Mouse (Mus musculus): ENCODE results near the gene Cacna1c. TPM values are rescaled to one million over a fixed set of nuclear protein-coding genes. Genes with fewer than 3 reads are reported as not detected.

Gene Cacna1c
- total RNA-seq, 2 experiments from 2014 or later, result 60.6 to 70.9 TPM

GRCm38 (mm10) chr6:119039293-119039692 is 156.9 kb downstream of the Cacna1c start:
- intact Hi-C loops (cut with DNase I), result no loop called here
- DNase-seq (ENCODE audit: low spot score in 2 of 2), result no peak

- intact Hi-C loops (cut with DNase I), result no loop called here
- no peak for DNase-seq (ENCODE audit: low spot score in 2 of 2)
These were observed 158.4 kb downstream of the Cacna1c start for GRCm38 (mm10) chr6:119037815-119038214.

GRCm38 (mm10) chr6:119037047-119037446 is 159.2 kb downstream of the Cacna1c start:
- intact Hi-C loops (cut with DNase I), result no loop called here
- no peak for DNase-seq (ENCODE audit: low spot score in 2 of 2)

- intact Hi-C loops (cut with DNase I), result no loop called here
- DNase-seq (ENCODE audit: low spot score in 2 of 2), result no peak
These were observed 160.9 kb downstream of the Cacna1c start for GRCm38 (mm10) chr6:119035361-119035760.

GRCm38 (mm10) chr6:119034947-119035346 is 161.3 kb downstream of the Cacna1c start:
- intact Hi-C loops (cut with DNase I), result no loop called here
- DNase-seq (ENCODE audit: low spot score in 2 of 2), result no peak

GRCm38 (mm10) chr6:119027880-119028279 is 168.3 kb downstream of the Cacna1c start:
- intact Hi-C loops (cut with DNase I), result no loop called here
- DNase-seq (ENCODE audit: low spot score in 2 of 2), result no peak

GRCm38 (mm10) chr6:119022850-119023249 is 173.4 kb downstream of the Cacna1c start:
- intact Hi-C loops (cut with DNase I), result loop anchor here (2.0 kb wide), 1 partner anchor 24 kb away; no protein-coding TSS in a partner anchor
- no peak for DNase-seq (ENCODE audit: low spot score in 2 of 2)

- intact Hi-C loops (cut with DNase I), result no loop called here
- no peak for DNase-seq (ENCODE audit: low spot score in 2 of 2)
These were observed 175.0 kb downstream of the Cacna1c start for GRCm38 (mm10) chr6:119021226-119021625.

GRCm38 (mm10) chr6:119018956-119019355 is 177.3 kb downstream of the Cacna1c start:
- intact Hi-C loops (cut with DNase I), result no loop called here
- peak in 1 of 2 experiments; percentile 33 for DNase-seq (ENCODE audit: low spot score in 2 of 2)

GRCm38 (mm10) chr6:119018256-119018655 is 178.0 kb downstream of the Cacna1c start:
- DNase-seq (ENCODE audit: low spot score in 2 of 2), result no peak
- intact Hi-C loops (cut with DNase I), result no loop called here

GRCm38 (mm10) chr6:119017498-119017897 is 178.7 kb downstream of the Cacna1c start:
- DNase-seq (ENCODE audit: low spot score in 2 of 2), result no peak
- intact Hi-C loops (cut with DNase I), result no loop called here

GRCm38 (mm10) chr6:119015346-119015745 is 180.9 kb downstream of the Cacna1c start:
- DNase-seq (ENCODE audit: low spot score in 2 of 2), result no peak
- intact Hi-C loops (cut with DNase I), result no loop called here

GRCm38 (mm10) chr6:119013168-119014098 is 182.8 kb downstream of the Cacna1c start:
- no peak for DNase-seq (ENCODE audit: low spot score in 2 of 2)
- intact Hi-C loops (cut with DNase I), result no loop called here

- DNase-seq (ENCODE audit: low spot score in 2 of 2), result no peak
- intact Hi-C loops (cut with DNase I), result no loop called here
These were observed 185.3 kb downstream of the Cacna1c start for GRCm38 (mm10) chr6:119010875-119011274.

- no peak for DNase-seq (ENCODE audit: low spot score in 2 of 2)
- intact Hi-C loops (cut with DNase I), result no loop called here
These were observed 186.7 kb downstream of the Cacna1c start for GRCm38 (mm10) chr6:119009526-119009925.

GRCm38 (mm10) chr6:119008638-119009166 is 187.5 kb downstream of the Cacna1c start:
- intact Hi-C loops (cut with DNase I), result no loop called here

GRCm38 (mm10) chr6:119004596-119004995 is 191.6 kb downstream of the Cacna1c start:
- intact Hi-C loops (cut with DNase I), result no loop called here
- peak in 1 of 2 experiments; percentile 56 for DNase-seq (ENCODE audit: low spot score in 2 of 2)

More at GRCm38 (mm10) chr6:119008638-119009166, 187.5 kb downstream of the Cacna1c start:
- DNase-seq (ENCODE audit: low spot score in 2 of 2), result no peak

GRCm38 (mm10) chr6:119001442-119001841 is 194.8 kb downstream of the Cacna1c start:
- intact Hi-C loops (cut with DNase I), result no loop called here
- DNase-seq (ENCODE audit: low spot score in 2 of 2), result no peak

GRCm38 (mm10) chr6:119000255-119000654 is 196.0 kb downstream of the Cacna1c start:
- no peak for DNase-seq (ENCODE audit: low spot score in 2 of 2)
- intact Hi-C loops (cut with DNase I), result no loop called here

- DNase-seq (ENCODE audit: low spot score in 2 of 2), result no peak
- intact Hi-C loops (cut with DNase I), result no loop called here
These were observed 196.8 kb downstream of the Cacna1c start for GRCm38 (mm10) chr6:118999329-118999875.

- intact Hi-C loops (cut with DNase I), result no loop called here
- DNase-seq (ENCODE audit: low spot score in 2 of 2), result no peak
These were observed 198.8 kb downstream of the Cacna1c start for GRCm38 (mm10) chr6:118997397-118997796.

All from left cerebral cortex, postnatal 25 days (tissue).